Mouse (Mus musculus) CH12.LX (cell line): ENCODE data around the gene Tbl3. TPM values are rescaled to one million over a fixed set of nuclear protein-coding genes. Genes with fewer than 3 reads are reported as not detected.
"Not testable (repeated sequence)": the region's sequence is repeated elsewhere in the genome, so short reads cannot be mapped to it uniquely, and the experiment has no call there.

Source experiments
- DNase-seq: peaks from one replicate; pipeline ENCODE4 v3.0.0-alpha.2; 2013; ENCODE audit errors: extremely low read depth
- H3K27ac ChIP-seq: 2 replicates; pipeline ENCODE4 v1.5.1; 2012; ENCODE audit warnings: low read depth, mild to moderate bottlenecking, control low read depth, moderate library complexity; ENCODE audit not compliant: insufficient read depth
- H3K27me3 ChIP-seq: replicated peaks from 2 replicates; pipeline ENCODE3; 2012; ENCODE audit warnings: inconsistent platforms
- H3K36me3 ChIP-seq, 2 experiments: replicated peaks in 1 of 2; 2 replicates each; pipeline versions ENCODE3 to v1.6.1; 2012; ENCODE audit warnings: inconsistent platforms in 1 of 2, low read length in 1 of 2, mild to moderate bottlenecking in 1 of 2, mixed read lengths in 1 of 2, moderate library complexity in 1 of 2; ENCODE audit not compliant: control insufficient read depth in 1 of 2, insufficient read depth in 1 of 2
- H3K4me1 ChIP-seq, 2 experiments: 2 replicates each; pipeline ENCODE4 v1.6.1; 2012; ENCODE audit warnings: inconsistent platforms in 1 of 2, moderate library complexity in 1 of 2; ENCODE audit not compliant: insufficient read depth in 2 of 2, control insufficient read depth in 1 of 2
- H3K4me2 ChIP-seq: 2 replicates; pipeline ENCODE4 v1.6.1; 2012; ENCODE audit warnings: low read depth, mild to moderate bottlenecking, control low read depth; ENCODE audit not compliant: poor library complexity, insufficient read depth, severe bottlenecking
- H3K4me3 ChIP-seq, 3 experiments: fragments of 150-350 bp in 1 of 3; sonication (generic) in 1 of 3; replicated peaks in 1 of 3; 2 replicates each; pipeline versions ENCODE3 to v1.5.1; 2011 to 2012; ENCODE audit warnings: low read depth in 2 of 3, low read length in 2 of 3, mild to moderate bottlenecking in 2 of 3, moderate library complexity in 2 of 3, control low read depth in 1 of 3, improper control_type of control experiment in 1 of 3, inconsistent platforms in 1 of 3, mixed read lengths in 1 of 3; ENCODE audit not compliant: poor library complexity in 1 of 3
- H3K79me2 ChIP-seq: replicated peaks from 2 replicates; pipeline ENCODE4 v1.6.1; 2012; ENCODE audit warnings: mild to moderate bottlenecking, moderate library complexity; ENCODE audit not compliant: control insufficient read depth, poor library complexity, insufficient read depth, severe bottlenecking; ENCODE audit errors: extremely low read depth
- H3K9ac ChIP-seq: 2 replicates; pipeline ENCODE4 v1.6.1; 2012; ENCODE audit warnings: low read depth, mild to moderate bottlenecking, control low read depth, moderate library complexity; ENCODE audit not compliant: insufficient read depth
- H3K9me3 ChIP-seq: replicated peaks from 2 replicates; pipeline ENCODE3; 2012; ENCODE audit warnings: low read length, inconsistent platforms, mixed read lengths
- CHD1 ChIP-seq: IDR thresholded peaks from 2 replicates; pipeline ENCODE4 v1.6.1; 2012; ENCODE audit warnings: low read depth, low read length, improper control_type of control experiment, inconsistent platforms
- CTCF ChIP-seq, 2 experiments: IDR thresholded peaks in 1 of 2; conservative IDR thresholded peaks in 1 of 2; 2 replicates each; pipeline ENCODE4 v1.5.1; 2011 to 2012; ENCODE audit warnings: low read depth in 2 of 2, low read length in 2 of 2, improper control_type of control experiment in 1 of 2, inconsistent platforms in 1 of 2, mild to moderate bottlenecking in 1 of 2, moderate library complexity in 1 of 2
- ETS1 ChIP-seq: conservative IDR thresholded peaks from 2 replicates; pipeline ENCODE4 v1.6.1; 2012; ENCODE audit warnings: low read depth, mild to moderate bottlenecking, inconsistent platforms, low read length, improper control_type of control experiment, moderate library complexity
- HCFC1 ChIP-seq: IDR thresholded peaks from 2 replicates; pipeline ENCODE4 v1.6.1; 2012; ENCODE audit warnings: low read depth, mild to moderate bottlenecking, inconsistent platforms, low read length, improper control_type of control experiment
- MAX ChIP-seq: IDR thresholded peaks from 2 replicates; pipeline ENCODE4 v1.6.1; 2011; ENCODE audit warnings: low read length, improper control_type of control experiment
- MEF2A ChIP-seq: IDR thresholded peaks from 2 replicates; pipeline ENCODE4 v1.6.1; 2014; ENCODE audit warnings: low read depth, mild to moderate bottlenecking, inconsistent platforms, low read length, improper control_type of control experiment, borderline replicate concordance
- NRF1 ChIP-seq: IDR thresholded peaks from 2 replicates; pipeline ENCODE4 v1.6.1; 2014; ENCODE audit warnings: low read depth, mild to moderate bottlenecking, inconsistent platforms, low read length, improper control_type of control experiment, moderate library complexity
- POLR2A ChIP-seq: IDR thresholded peaks from 2 replicates; pipeline ENCODE4 v1.6.1; 2011; ENCODE audit warnings: low read depth, mild to moderate bottlenecking, improper control_type of control experiment, low read length
- UBTF ChIP-seq: IDR thresholded peaks from 2 replicates; pipeline ENCODE4 v1.6.1; 2012; ENCODE audit warnings: low read depth, mild to moderate bottlenecking, inconsistent platforms, low read length, improper control_type of control experiment, moderate library complexity
- USF1 ChIP-seq: IDR thresholded peaks from 2 replicates; pipeline ENCODE4 v1.6.1; 2014; ENCODE audit warnings: low read depth, mild to moderate bottlenecking, inconsistent platforms, low read length, improper control_type of control experiment
- ZC3H11A ChIP-seq: IDR thresholded peaks from 2 replicates; pipeline ENCODE4 v1.6.1; 2012; ENCODE audit warnings: low read depth, mild to moderate bottlenecking, inconsistent platforms, low read length, improper control_type of control experiment
- ZKSCAN1 ChIP-seq: IDR thresholded peaks from 2 replicates; pipeline ENCODE4 v1.6.1; 2012; ENCODE audit warnings: low read depth, inconsistent platforms, low read length, improper control_type of control experiment, borderline replicate concordance
- dilution Hi-C: fragments of 300-500 bp; cut with MboI; formaldehyde crosslinking; loops from 2 replicates; pipeline ENCODE4 v1.14.3; 2020; ENCODE audit warnings: low sequenced_read_pairs; ENCODE audit not compliant: extremely low pct_unique_long_range_greater_than_20kb, extremely low pct_ligation_motif_present
- in situ Hi-C: fragments of 300-500 bp; cut with MboI; formaldehyde crosslinking; loops from 3 replicates; pipeline ENCODE4 v1.14.3; 2019; ENCODE audit warnings: low sequenced_read_pairs, low pct_ligation_motif_present, low pct_unique_long_range_greater_than_20kb, mixed read lengths
- polyA plus RNA-seq: library from polyadenylated mRNA; unstranded; fragments of >175 nt; gene quantifications from 2 replicates; pipeline ENCODE4 v1.2.1, GENCODE M21; 2012; ENCODE audit warnings: low read depth; ENCODE audit not compliant: insufficient read length
- total RNA-seq, 2 experiments: library from RNA; depleted of rRNA; stranded (reverse); fragments of 300-350 nt in 1 of 2; fragments of >200 nt in 1 of 2; gene quantifications; 2 replicates each; pipeline ENCODE4 v1.2.3; 2012 to 2014

Gene Tbl3
- total and polyA plus RNA-seq, 3 experiments, result 98.0 to 105 (median 104) TPM

DNA sequence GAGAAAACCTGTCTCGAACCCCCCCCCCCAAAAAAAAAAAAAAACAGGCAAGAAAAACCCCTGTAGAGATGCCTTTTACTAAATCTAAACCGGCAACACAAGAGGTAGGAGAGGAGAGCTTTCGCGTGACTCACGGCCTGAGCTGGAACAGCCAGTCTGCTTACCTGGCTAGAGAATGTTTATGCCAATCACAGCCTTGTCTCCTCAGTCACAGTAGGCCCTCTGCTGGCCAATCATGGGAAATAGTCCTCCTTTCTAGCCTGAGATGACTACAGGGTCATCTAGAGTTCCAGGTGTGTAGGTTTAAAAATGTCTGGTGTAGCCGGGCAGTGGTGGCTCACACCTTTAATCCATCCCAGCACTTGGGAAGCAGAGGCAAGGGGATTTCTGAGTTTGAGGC lies 40.0 kb downstream of the Tbl3 start (continued):
- TF ChIP-seq ZC3H11A (peak; percentile 42), POLR2A (no peak), CTCF (conservative IDR thresholded peaks at IDR 0.05 in 1 of 2, IDR thresholded peaks at IDR 0.05 in 1 of 2; ENCODE audit: low read depth in 2 of 2, low read length in 2 of 2) (peak; percentile 78 to 93), CHD1 (no peak), UBTF (no peak), HCFC1 (peak; percentile 36; the same call in 1 of the 2 replicates), NRF1 (no peak; the same call in 1 of the 2 replicates)

GRCm38 (mm10) chr17:24667011-24667410 lies 40.4 kb downstream of the Tbl3 start:
- H3K27ac ChIP-seq, H3K36me3 ChIP-seq, H3K27me3 ChIP-seq, DNase-seq, H3K9me3 ChIP-seq, H3K4me2 ChIP-seq, H3K4me3 ChIP-seq, dilution Hi-C loops, H3K9ac ChIP-seq, in situ Hi-C loops: not testable (repeated sequence)
- H3K4me1 ChIP-seq, result peaks cover 5 to 35% of the 10 kb centered on the region in 2 experiments; a peak in 2 of 4 replicates
- H3K79me2 ChIP-seq, result peaks cover 23% of the 10 kb centered on the region

DNA sequence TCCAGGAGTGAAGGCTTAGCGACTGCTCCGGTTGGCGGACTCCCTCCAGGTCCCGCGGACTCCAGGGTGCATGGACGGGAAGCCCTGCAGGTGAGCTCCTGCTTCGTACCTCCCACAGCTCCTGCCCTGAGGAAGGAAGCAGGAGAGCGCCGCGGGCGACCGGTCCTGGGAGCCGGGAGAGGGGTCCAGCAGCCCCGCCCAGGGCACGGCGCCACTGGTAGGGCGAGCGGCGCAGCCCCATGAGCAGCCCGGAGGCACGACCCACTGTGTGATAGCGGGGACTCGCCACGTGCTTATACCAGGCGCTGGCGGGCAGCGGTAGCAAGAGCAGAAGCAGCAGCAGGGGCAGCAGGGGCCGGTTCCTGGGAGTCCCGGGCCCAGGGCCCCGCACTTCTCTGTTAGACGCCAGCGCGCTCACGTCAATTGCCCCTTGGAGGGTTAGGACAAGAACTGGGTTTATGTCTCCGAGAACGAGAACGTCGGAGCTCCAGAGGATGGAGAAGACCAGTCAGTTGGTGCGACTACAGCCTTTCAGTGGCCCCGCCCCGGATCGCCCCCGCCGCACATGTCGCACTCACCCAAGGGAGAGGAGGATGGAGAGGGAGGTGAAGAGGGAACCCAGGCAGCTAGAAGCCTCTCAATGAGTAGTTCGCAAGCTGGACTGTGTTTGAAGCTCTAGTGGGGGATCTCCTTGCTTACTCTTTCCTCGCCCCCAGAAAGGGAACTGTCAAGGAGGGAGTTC lies 49.3 kb downstream of the Tbl3 start, which contains the start of gene Npw:
Gene Npw (minus strand): TSS at position 441 of the 742 bp plus-strand sequence.
- dilution Hi-C loops (no loop called here), in situ Hi-C loops (no loop called here)
- Histone ChIP-seq H3K9ac (no peak within 1 kb of the TSS), H3K27ac (no peak within 1 kb of the TSS), H3K36me3 (no peaks in the 10 kb centered on the region), H3K79me2 (no peaks in the 10 kb centered on the region), H3K27me3 (peaks cover 4% of the 10 kb centered on the region), H3K4me2 (no peak within 1 kb of the TSS), H3K9me3 (no peaks in the 10 kb centered on the region), H3K4me1 (peaks cover 3 to 22% of the 10 kb centered on the region in 2 experiments), H3K4me3 (no peak within 1 kb of the TSS)
- DNase-seq, result no peak
- TF ChIP-seq MAX (no peak), NRF1 (no peak), USF1 (no peak), ZKSCAN1 (no peak), MEF2A (no peak), ETS1 (no peak)
